Mouse (Mus musculus): Measurements from ENCODE around the gene Carhsp1.

The Carhsp1 gene

GRCm38 (mm10) chr16:8676228-8676627 is 4.3 kb upstream of the Carhsp1 start:
- in situ Hi-C loops (cut with MboI, MseI), result loop anchor here (5.0 kb wide), 3 partner anchors 179 to 274 kb away; no protein-coding TSS in a partner anchor

GRCm38 (mm10) chr16:8675559-8675958 is 3.6 kb upstream of the Carhsp1 start:
- in situ Hi-C loops (cut with MboI, MseI), result loop anchor here (5.0 kb wide), 3 partner anchors 178 to 273 kb away; no protein-coding TSS in a partner anchor

GRCm38 (mm10) chr16:8674165-8674564 is 2.2 kb upstream of the Carhsp1 start:
- in situ Hi-C loops (cut with MboI, MseI), result no loop called here

GRCm38 (mm10) chr16:8673343-8673742 is 1.4 kb upstream of the Carhsp1 start:
- in situ Hi-C loops (cut with MboI, MseI), result no loop called here

GRCm38 (mm10) chr16:8672811-8673210 is 856 bp upstream of the Carhsp1 start:
- in situ Hi-C loops (cut with MboI, MseI), result no loop called here

- in situ Hi-C loops (cut with MboI, MseI), result no loop called here
Observed at GRCm38 (mm10) chr16:8672350-8672687, 364 bp upstream of the Carhsp1 start.

GRCm38 (mm10) chr16:8670041-8671035 is 1.6 kb downstream of the Carhsp1 start:
- in situ Hi-C loops (cut with MboI, MseI), result no loop called here

GRCm38 (mm10) chr16:8669432-8669831 is 2.5 kb downstream of the Carhsp1 start:
- in situ Hi-C loops (cut with MboI, MseI), result no loop called here

GRCm38 (mm10) chr16:8668386-8668785 is 3.6 kb downstream of the Carhsp1 start:
- in situ Hi-C loops (cut with MboI, MseI), result no loop called here

GRCm38 (mm10) chr16:8667814-8668213 is 4.1 kb downstream of the Carhsp1 start:
- in situ Hi-C loops (cut with MboI, MseI), result no loop called here

GRCm38 (mm10) chr16:8667261-8667660 is 4.7 kb downstream of the Carhsp1 start:
- in situ Hi-C loops (cut with MboI, MseI), result no loop called here

- in situ Hi-C loops (cut with MboI, MseI), result no loop called here
Observed at GRCm38 (mm10) chr16:8666452-8666851, 5.5 kb downstream of the Carhsp1 start.

GRCm38 (mm10) chr16:8665367-8665766 is 6.6 kb downstream of the Carhsp1 start:
- in situ Hi-C loops (cut with MboI, MseI), result no loop called here

GRCm38 (mm10) chr16:8663606-8664539 is 8.1 kb downstream of the Carhsp1 start:
- in situ Hi-C loops (cut with MboI, MseI), result no loop called here

GRCm38 (mm10) chr16:8663022-8663421 is 8.9 kb downstream of the Carhsp1 start:
- in situ Hi-C loops (cut with MboI, MseI), result no loop called here

GRCm38 (mm10) chr16:8658764-8659163 is 13.2 kb downstream of the Carhsp1 start:
- in situ Hi-C loops (cut with MboI, MseI), result no loop called here

GRCm38 (mm10) chr16:8658349-8658748 is 13.6 kb downstream of the Carhsp1 start:
- in situ Hi-C loops (cut with MboI, MseI), result no loop called here

GRCm38 (mm10) chr16:8656256-8656655 is 15.7 kb downstream of the Carhsp1 start:
- in situ Hi-C loops (cut with MboI, MseI), result no loop called here

- in situ Hi-C loops (cut with MboI, MseI), result no loop called here
Observed at GRCm38 (mm10) chr16:8655599-8655998, 16.4 kb downstream of the Carhsp1 start.

- in situ Hi-C loops (cut with MboI, MseI), result no loop called here
Observed at GRCm38 (mm10) chr16:8655108-8655507, 16.8 kb downstream of the Carhsp1 start.

- in situ Hi-C loops (cut with MboI, MseI), result no loop called here
Observed at GRCm38 (mm10) chr16:8650007-8650406, 21.9 kb downstream of the Carhsp1 start.

GRCm38 (mm10) chr16:8645546-8645945 is 26.4 kb downstream of the Carhsp1 start:
- in situ Hi-C loops (cut with MboI, MseI), result no loop called here
